Mouse (Mus musculus): Measurements from ENCODE around the gene Rnase13. TPM values are rescaled to one million over a fixed set of nuclear protein-coding genes. Genes with fewer than 3 reads are reported as not detected.
A peak's percentile ranks its signal among the peaks of the same experiment; 100 is the strongest.

The Rnase13 gene
- total RNA-seq, 2 experiments from 2014 or later = not detected

- no peak overlapping the region for H3K27ac ChIP-seq
- intact Hi-C loops (cut with DNase I) = loop anchor here (5.0 to 10.0 kb wide), 3 partner anchors 121 to 416 kb away; partner anchors contain the start of gene Hnrnpc
- DNase-seq = no peak
- TF ChIP-seq CTCF (IDR thresholded peaks at IDR 0.05) = no peak
- peak overlapping the region; percentile 78 for H3K4me3 ChIP-seq
These were observed 36.5 kb downstream of the Rnase13 start for GRCm38 (mm10) chr14:51886051-51886450.

DNA sequence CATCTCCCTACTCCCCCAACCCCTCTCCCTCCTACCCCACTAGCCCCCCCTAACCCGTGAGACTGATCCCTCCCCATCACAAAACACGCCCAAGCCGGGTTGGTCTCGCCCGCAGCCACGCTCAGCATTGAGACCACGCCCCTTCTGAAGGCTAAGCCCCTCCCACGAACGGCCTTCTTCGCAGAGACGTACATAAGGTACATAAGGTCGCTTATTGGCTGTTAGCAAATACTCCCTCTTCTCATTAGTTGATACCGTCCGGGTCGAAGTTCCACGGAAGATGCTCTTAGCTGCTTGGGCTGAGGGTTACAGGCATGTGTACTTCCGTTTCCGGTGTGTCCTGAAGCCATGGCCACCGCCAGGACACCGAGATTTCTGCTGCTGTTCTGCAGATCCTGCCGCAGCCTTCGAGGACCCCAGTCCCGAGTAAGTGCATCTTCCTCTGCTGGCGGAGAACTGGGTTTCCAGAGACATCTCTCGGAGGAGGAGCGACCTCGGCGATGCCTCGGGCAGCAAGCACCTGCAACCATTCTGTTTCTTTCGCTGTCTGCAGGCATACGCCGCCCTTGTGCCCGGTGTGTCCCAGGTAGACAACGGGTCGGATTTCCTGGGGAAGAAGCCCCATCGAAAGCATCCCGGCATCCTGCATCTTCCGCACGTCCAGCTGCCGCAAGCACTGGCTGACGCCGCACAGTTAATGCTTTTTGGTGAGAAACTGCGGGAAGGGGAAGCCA, 37.8 kb downstream of the Rnase13 start, which contains the start of gene Mettl17:
Gene Mettl17 (plus strand): TSS at position 245 of the 734 bp plus-strand sequence.
- peak; percentile 20; the same call in 1 of the 2 replicates for TF ChIP-seq CTCF (IDR thresholded peaks at IDR 0.05)
- Histone ChIP-seq H3K4me3 (peak within 1 kb of the TSS; percentile 78), H3K27ac (peak within 1 kb of the TSS; percentile 84)
- peak; percentile 96 for DNase-seq
- intact Hi-C loops (cut with DNase I) = loop anchor here (1.0 to 10.0 kb wide), 5 partner anchors 123 to 418 kb away; partner anchors contain the start of genes Hnrnpc, Rab2b, Tox4 and Zfp219

GRCm38 (mm10) chr14:51884031-51884544, 38.5 kb downstream of the Rnase13 start:
- peak overlapping the region; percentile 84 for H3K27ac ChIP-seq
- no peak for TF ChIP-seq CTCF (IDR thresholded peaks at IDR 0.05)
- DNase-seq = no peak
- intact Hi-C loops (cut with DNase I) = loop anchor here (1.0 to 10.0 kb wide), 3 partner anchors 138 to 395 kb away; partner anchors contain the start of genes Hnrnpc, Rab2b, Tox4 and Zfp219
- peak overlapping the region; percentile 78 for H3K4me3 ChIP-seq

DNA sequence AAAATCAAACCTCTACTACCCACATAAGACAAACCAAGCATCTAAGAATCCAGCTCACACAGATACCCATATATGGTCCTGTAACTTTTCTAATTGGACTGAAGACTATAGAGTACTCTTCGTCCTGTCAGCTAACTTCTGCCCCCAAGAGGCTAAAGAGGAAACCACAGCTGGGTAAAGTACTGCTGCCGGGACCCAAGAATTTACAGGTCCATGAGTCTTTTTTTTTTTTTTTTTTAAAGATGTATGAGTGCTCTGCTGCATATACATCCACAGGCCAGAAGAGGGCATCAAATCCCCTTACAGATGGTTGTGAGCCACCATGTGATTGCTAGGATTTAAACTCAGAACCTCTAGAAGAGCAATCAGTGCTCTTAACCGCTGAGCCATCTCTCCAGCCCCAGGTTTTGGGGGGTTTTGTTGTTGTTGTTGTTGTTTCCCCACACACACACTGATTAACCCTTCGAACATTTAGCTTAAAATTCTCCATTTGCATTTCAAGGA, 39.0 kb downstream of the Rnase13 start:
- peak overlapping the region; percentile 84 for H3K27ac ChIP-seq
- DNase-seq = peak; percentile 73
- peak; percentile 73 for TF ChIP-seq CTCF (IDR thresholded peaks at IDR 0.05)
- intact Hi-C loops (cut with DNase I) = loop anchor here (1.0 to 10.0 kb wide), 3 partner anchors 139 to 396 kb away; partner anchors contain the start of genes Hnrnpc, Rab2b, Tox4 and Zfp219
- H3K4me3 ChIP-seq = peak overlapping the region; percentile 78

- no peak for DNase-seq
- H3K4me3 ChIP-seq = no peak overlapping the region
- no peak overlapping the region for H3K27ac ChIP-seq
- intact Hi-C loops (cut with DNase I) = no loop called here
- no peak for TF ChIP-seq CTCF (IDR thresholded peaks at IDR 0.05)
These were observed 45.1 kb downstream of the Rnase13 start for GRCm38 (mm10) chr14:51877517-51877916.

GRCm38 (mm10) chr14:51871741-51872140, 50.8 kb downstream of the Rnase13 start:
- H3K27ac ChIP-seq = no peak overlapping the region
- no peak for TF ChIP-seq CTCF (IDR thresholded peaks at IDR 0.05)
- no peak overlapping the region for H3K4me3 ChIP-seq
- DNase-seq = no peak
- intact Hi-C loops (cut with DNase I) = no loop called here

Other genes starting within 250 kb of the Rnase13 start
- gene Gm17079, start 227.3 kb downstream of the Rnase13 start, total RNA-seq (2021) = not detected
- not detected for gene Gm5800, start 205.6 kb downstream of the Rnase13 start, total RNA-seq (2021)
- gene Ang4, start 149.2 kb downstream of the Rnase13 start, total RNA-seq (2021) = not detected
- gene AY358078, start 122.7 kb downstream of the Rnase13 start, total RNA-seq (2021) = not detected
- gene Ear6, start 69.1 kb downstream of the Rnase13 start, total RNA-seq (2021) = not detected
- gene Mettl17, start 37.9 kb downstream of the Rnase13 start, total RNA-seq (2021) = 10 to 100 TPM; 11.5 to 12.9 TPM
- 1 to 10 TPM in 1 of 2 experiments, under 1 TPM in 1; 0.69 to 1.1 TPM for gene Slc39a2, start 29.9 kb downstream of the Rnase13 start, total RNA-seq (2021)
- 1,000 to 10,000 TPM; 1,660 to 1,958 TPM for gene Ndrg2, start 8.6 kb downstream of the Rnase13 start, total RNA-seq (2021)
- gene Tppp2, start 4.3 kb downstream of the Rnase13 start, total RNA-seq (2021) = 1 to 10 TPM; 1.8 TPM
- 10 to 100 TPM in 1 of 2 experiments, 1 to 10 TPM in 1; 9.6 to 14.1 TPM for gene Arhgef40, start 61.9 kb upstream of the Rnase13 start, total RNA-seq (2021)
- gene Tmem253, start 92.9 kb upstream of the Rnase13 start, total RNA-seq (2021) = 1 to 10 TPM in 1 of 2 experiments, under 1 TPM in 1; 0.46 to 2.6 TPM
- gene Zfp219, start 98.0 kb upstream of the Rnase13 start, total RNA-seq (2021) = 10 to 100 TPM; 13.5 to 13.8 TPM
- not detected for gene Olfr221, start 119.7 kb upstream of the Rnase13 start, total RNA-seq (2021)
- 100 to 1,000 TPM in 1 of 2 experiments, 10 to 100 TPM in 1; 81.7 to 100 TPM for gene Hnrnpc, start 181.3 kb upstream of the Rnase13 start, total RNA-seq (2021)
- not detected for gene Rpgrip1, start 187.9 kb upstream of the Rnase13 start, total RNA-seq (2021)

All from gastrocnemius, adult 2 months (tissue).